Mouse (Mus musculus): ENCODE results near the gene Gm39566. TPM values are rescaled to one million over a fixed set of nuclear protein-coding genes. Genes with fewer than 3 reads are reported as not detected.
"Not testable (repeated sequence)": the region's sequence is repeated elsewhere in the genome, so short reads cannot be mapped to it uniquely, and the experiment has no call there.

The Gm39566 gene
- total RNA-seq (2021), result not detected
- long read RNA-seq, experiment 1, result 0 reads
- long read RNA-seq, experiment 2, result 0 reads

GRCm38 (mm10) chr11:69815155-69815554 lies at the start of gene Gm39566:
Gene Gm39566, minus strand, starts transcription at chr11:69815298.
- DNase-seq (ENCODE audit: low spot score in 2 of 2), result no peak

GRCm38 (mm10) chr11:69864138-69864860 lies 49.2 kb upstream of the Gm39566 start:
- DNase-seq (ENCODE audit: low spot score in 2 of 2), result no peak

GRCm38 (mm10) chr11:69863729-69864128 lies 48.6 kb upstream of the Gm39566 start:
- DNase-seq (ENCODE audit: low spot score in 2 of 2), result not testable (repeated sequence)

GRCm38 (mm10) chr11:69858113-69858998 lies 43.3 kb upstream of the Gm39566 start, which contains the start of gene Tnk1:
Gene Tnk1, minus strand, starts transcription at chr11:69858730.
- no peak for DNase-seq (ENCODE audit: low spot score in 2 of 2)

GRCm38 (mm10) chr11:69855347-69855746 lies 40.2 kb upstream of the Gm39566 start:
- peak in 1 of 2 experiments; percentile 38 for DNase-seq (ENCODE audit: low spot score in 2 of 2)

- no peak for DNase-seq (ENCODE audit: low spot score in 2 of 2)
Measured at GRCm38 (mm10) chr11:69854680-69855079, 39.6 kb upstream of the Gm39566 start.

- DNase-seq (ENCODE audit: low spot score in 2 of 2), result no peak
Measured at GRCm38 (mm10) chr11:69853994-69854393, 38.9 kb upstream of the Gm39566 start.

- DNase-seq (ENCODE audit: low spot score in 2 of 2), result no peak
Measured at GRCm38 (mm10) chr11:69850754-69851153, 35.7 kb upstream of the Gm39566 start.

- no peak for DNase-seq (ENCODE audit: low spot score in 2 of 2)
Measured at GRCm38 (mm10) chr11:69849884-69850283, 34.8 kb upstream of the Gm39566 start.

- no peak for DNase-seq (ENCODE audit: low spot score in 2 of 2)
Measured at GRCm38 (mm10) chr11:69849128-69849527, 34.0 kb upstream of the Gm39566 start.

GRCm38 (mm10) chr11:69848021-69848420 lies 32.9 kb upstream of the Gm39566 start:
- no peak for DNase-seq (ENCODE audit: low spot score in 2 of 2)

- no peak for DNase-seq (ENCODE audit: low spot score in 2 of 2)
Measured at GRCm38 (mm10) chr11:69846738-69847688, 31.9 kb upstream of the Gm39566 start.

GRCm38 (mm10) chr11:69846198-69846680 lies 31.1 kb upstream of the Gm39566 start, which contains the start of gene Plscr3:
Gene Plscr3, plus strand, starts transcription at chr11:69846376.
- peak; percentile 80 to 87 for DNase-seq (ENCODE audit: low spot score in 2 of 2)

GRCm38 (mm10) chr11:69838714-69839104 lies 23.6 kb upstream of the Gm39566 start:
- no peak for DNase-seq (ENCODE audit: low spot score in 2 of 2)

- DNase-seq (ENCODE audit: low spot score in 2 of 2), result peak; percentile 93 to 95
Measured at GRCm38 (mm10) chr11:69837952-69838713, 23.0 kb upstream of the Gm39566 start, which contains the start of gene Tmem256. Gene Tmem256, plus strand, starts transcription at chr11:69838514.

- DNase-seq (ENCODE audit: low spot score in 2 of 2), result peak; percentile 65 to 81
Measured at GRCm38 (mm10) chr11:69837604-69837951, 22.5 kb upstream of the Gm39566 start, which contains the start of gene Nlgn2. Gene Nlgn2, minus strand, starts transcription at chr11:69837784.

GRCm38 (mm10) chr11:69836703-69837576 lies 21.8 kb upstream of the Gm39566 start:
- DNase-seq (ENCODE audit: low spot score in 2 of 2), result peak; percentile 46 to 53

GRCm38 (mm10) chr11:69835966-69836335 lies 20.9 kb upstream of the Gm39566 start:
- DNase-seq (ENCODE audit: low spot score in 2 of 2), result no peak
